Mouse (Mus musculus): ENCODE measurements at regions not wholly inside any gene's neighbourhood (a gene's known extent, or its start where the extent isn't known, plus 50 kb on each side); places are given as distances from the start of the nearest gene placed in this dataset.
A peak's percentile ranks its signal among the peaks of the same experiment; 100 is the strongest.

DNA sequence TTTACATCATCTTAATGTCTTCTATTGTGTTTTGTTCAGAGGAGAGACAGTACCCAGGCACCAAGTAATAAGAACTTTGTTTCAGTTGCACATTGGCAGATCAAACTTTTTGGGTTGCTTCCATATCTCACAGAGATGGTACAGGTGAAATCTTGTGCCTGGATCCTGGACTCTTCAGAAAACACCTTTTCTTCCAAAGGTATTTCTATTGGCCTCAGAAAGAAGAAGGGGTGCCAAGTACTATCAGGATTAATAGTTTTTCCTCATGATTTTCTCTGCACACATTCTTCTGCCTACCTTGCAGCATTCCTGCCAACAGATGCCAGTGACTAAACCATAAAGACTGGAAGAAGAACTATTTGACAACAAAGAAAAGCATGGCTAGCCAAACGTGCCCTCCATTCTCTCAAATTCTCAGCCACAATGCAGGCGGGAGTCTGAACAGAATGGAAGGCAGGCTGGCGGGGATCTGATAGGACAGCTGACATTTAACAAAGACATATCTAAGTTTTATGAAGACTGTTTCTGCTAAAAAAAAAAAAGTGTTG lies 137.6 kb upstream of the Avpr1a start:
- WGBS: 74% methylated on average over 3 of the region's 3 CpGs

DNA sequence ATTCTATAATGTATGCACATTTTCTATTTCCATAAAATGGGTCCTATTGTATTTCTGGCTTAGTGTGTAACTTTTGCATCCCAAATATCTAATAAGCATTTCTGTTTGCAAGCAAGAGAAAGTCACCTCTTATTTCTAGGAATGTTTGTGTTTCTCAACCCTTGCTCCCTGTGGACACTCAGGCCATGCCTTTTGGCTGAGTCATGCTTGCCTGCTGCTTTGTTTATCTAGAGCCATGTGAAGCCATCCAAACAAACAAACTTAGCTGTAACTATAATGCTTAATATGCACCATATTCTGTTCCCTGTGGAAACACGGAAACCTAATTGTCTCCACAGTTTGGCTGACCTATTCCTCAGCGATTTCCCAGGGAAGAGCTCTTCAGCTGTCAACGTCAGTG lies 139.6 kb upstream of the Avpr1a start:
- no peaks in the 10 kb centered on the region for H3K36me3 ChIP-seq (ENCODE audit: control insufficient read depth, insufficient read depth, low read length)
- H3K9ac ChIP-seq (ENCODE audit: low read depth, low read length): no peak overlapping the region
- H3K4me3 ChIP-seq: no peak overlapping the region
- no peak for TF ChIP-seq CTCF (IDR thresholded peaks at IDR 0.05)
- no peak for TF ChIP-seq POLR2A (IDR thresholded peaks at IDR 0.05; ENCODE audit: insufficient read depth, low read depth, low read length)
- TF ChIP-seq EP300 (IDR thresholded peaks at IDR 0.05; ENCODE audit: insufficient read depth, low read depth, low read length): no peak
- intact Hi-C loops (cut with DNase I): no loop called here
- H3K27ac ChIP-seq: no peak overlapping the region
- H3K4me1 ChIP-seq (ENCODE audit: control insufficient read depth, insufficient read depth, low read length): no peaks in the 10 kb centered on the region
- no peaks in the 10 kb centered on the region for H3K79me2 ChIP-seq (replicated peaks; ENCODE audit: control insufficient read depth, insufficient read depth, low read length)
- 72% methylated on average over 3 of the region's 3 CpGs for WGBS
- no peaks in the 10 kb centered on the region for H3K27me3 ChIP-seq (ENCODE audit: control insufficient read depth, insufficient read depth, low read length)
- DNase-seq: peak; percentile 39 to 46

More for the DNA sequence above, 137.6 kb upstream of the Avpr1a start:
- DNase-seq: no peak
- Histone ChIP-seq H3K4me1 (ENCODE audit: control insufficient read depth, insufficient read depth, low read length) (no peaks in the 10 kb centered on the region), H3K27me3 (ENCODE audit: control insufficient read depth, insufficient read depth, low read length) (no peaks in the 10 kb centered on the region), H3K27ac (no peak overlapping the region), H3K4me3 (no peak overlapping the region), H3K36me3 (ENCODE audit: control insufficient read depth, insufficient read depth, low read length) (no peaks in the 10 kb centered on the region), H3K9ac (ENCODE audit: low read depth, low read length) (no peak overlapping the region), H3K79me2 (replicated peaks; ENCODE audit: control insufficient read depth, insufficient read depth, low read length) (no peaks in the 10 kb centered on the region)
- no peak for TF ChIP-seq EP300 (IDR thresholded peaks at IDR 0.05; ENCODE audit: insufficient read depth, low read depth, low read length)
- no peak for TF ChIP-seq POLR2A (IDR thresholded peaks at IDR 0.05; ENCODE audit: insufficient read depth, low read depth, low read length)
- no peak for TF ChIP-seq CTCF (IDR thresholded peaks at IDR 0.05)
- intact Hi-C loops (cut with DNase I): no loop called here

DNA sequence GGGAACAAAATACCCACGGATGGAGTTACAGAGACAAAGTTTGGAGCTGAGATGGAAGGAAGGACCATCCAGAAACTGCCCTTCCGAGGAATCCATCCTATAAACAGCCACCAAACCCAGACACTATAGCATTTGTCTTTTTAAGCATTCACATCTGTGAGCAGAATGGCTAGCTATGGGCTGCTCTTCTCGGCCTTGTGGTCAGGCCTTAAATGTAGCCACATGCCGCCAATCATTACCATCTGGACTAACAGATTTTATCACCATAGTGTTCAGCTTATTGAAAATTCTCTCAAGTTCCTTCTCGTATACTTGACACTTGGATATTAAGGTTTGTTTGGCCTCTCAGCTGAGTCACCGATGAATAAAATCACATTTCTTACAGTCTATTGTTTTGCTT lies 146.0 kb upstream of the Avpr1a start:
- Histone ChIP-seq H3K9ac (ENCODE audit: low read depth, low read length) (no peak overlapping the region), H3K36me3 (ENCODE audit: control insufficient read depth, insufficient read depth, low read length) (no peaks in the 10 kb centered on the region), H3K27ac (no peak overlapping the region), H3K27me3 (ENCODE audit: control insufficient read depth, insufficient read depth, low read length) (no peaks in the 10 kb centered on the region), H3K4me3 (no peak overlapping the region), H3K79me2 (replicated peaks; ENCODE audit: control insufficient read depth, insufficient read depth, low read length) (no peaks in the 10 kb centered on the region), H3K4me1 (ENCODE audit: control insufficient read depth, insufficient read depth, low read length) (no peaks in the 10 kb centered on the region)
- WGBS: 82% methylated on average over 6 of the region's 6 CpGs
- TF ChIP-seq EP300 (IDR thresholded peaks at IDR 0.05; ENCODE audit: insufficient read depth, low read depth, low read length) (no peak), POLR2A (IDR thresholded peaks at IDR 0.05; ENCODE audit: insufficient read depth, low read depth, low read length) (no peak), CTCF (IDR thresholded peaks at IDR 0.05) (no peak)
- DNase-seq: no peak
- intact Hi-C loops (cut with DNase I): no loop called here

GRCm38 (mm10) chr10:122295921-122296425 lies 152.3 kb upstream of the Avpr1a start:
- TF ChIP-seq CTCF (IDR thresholded peaks at IDR 0.05) (no peak), POLR2A (IDR thresholded peaks at IDR 0.05; ENCODE audit: insufficient read depth, low read depth, low read length) (no peak), EP300 (IDR thresholded peaks at IDR 0.05; ENCODE audit: insufficient read depth, low read depth, low read length) (no peak)
- H3K27ac ChIP-seq: no peak overlapping the region
- intact Hi-C loops (cut with DNase I): no loop called here
- WGBS: 73% methylated on average over 5 of the region's 5 CpGs
- H3K27me3 ChIP-seq (ENCODE audit: control insufficient read depth, insufficient read depth, low read length): no peaks in the 10 kb centered on the region
- H3K79me2 ChIP-seq (replicated peaks; ENCODE audit: control insufficient read depth, insufficient read depth, low read length): no peaks in the 10 kb centered on the region
- no peaks in the 10 kb centered on the region for H3K36me3 ChIP-seq (ENCODE audit: control insufficient read depth, insufficient read depth, low read length)
- no peak overlapping the region for H3K4me3 ChIP-seq
- no peak for DNase-seq
- H3K9ac ChIP-seq (ENCODE audit: low read depth, low read length): no peak overlapping the region
- no peaks in the 10 kb centered on the region for H3K4me1 ChIP-seq (ENCODE audit: control insufficient read depth, insufficient read depth, low read length)

GRCm38 (mm10) chr10:122291611-122292010 lies 156.7 kb upstream of the Avpr1a start:
- TF ChIP-seq CTCF (IDR thresholded peaks at IDR 0.05): no peak
- no peak for TF ChIP-seq POLR2A (IDR thresholded peaks at IDR 0.05; ENCODE audit: insufficient read depth, low read depth, low read length)
- no peak for TF ChIP-seq EP300 (IDR thresholded peaks at IDR 0.05; ENCODE audit: insufficient read depth, low read depth, low read length)
- Histone ChIP-seq H3K27ac (no peak overlapping the region), H3K4me1 (ENCODE audit: control insufficient read depth, insufficient read depth, low read length) (no peaks in the 10 kb centered on the region), H3K9ac (ENCODE audit: low read depth, low read length) (no peak overlapping the region), H3K79me2 (replicated peaks; ENCODE audit: control insufficient read depth, insufficient read depth, low read length) (no peaks in the 10 kb centered on the region), H3K27me3 (ENCODE audit: control insufficient read depth, insufficient read depth, low read length) (no peaks in the 10 kb centered on the region), H3K4me3 (no peak overlapping the region), H3K36me3 (ENCODE audit: control insufficient read depth, insufficient read depth, low read length) (no peaks in the 10 kb centered on the region)
- 67% methylated on average over 2 of the region's 2 CpGs for WGBS
- intact Hi-C loops (cut with DNase I): no loop called here
- DNase-seq: no peak

GRCm38 (mm10) chr10:122291091-122291490 lies 157.2 kb upstream of the Avpr1a start:
- H3K9ac ChIP-seq (ENCODE audit: low read depth, low read length): no peak overlapping the region
- DNase-seq: peak in 1 of 2 experiments; percentile 36
- intact Hi-C loops (cut with DNase I): no loop called here
- WGBS: 58% methylated on average over 5 of the region's 5 CpGs
- no peaks in the 10 kb centered on the region for H3K36me3 ChIP-seq (ENCODE audit: control insufficient read depth, insufficient read depth, low read length)
- TF ChIP-seq CTCF (IDR thresholded peaks at IDR 0.05): no peak
- no peak for TF ChIP-seq POLR2A (IDR thresholded peaks at IDR 0.05; ENCODE audit: insufficient read depth, low read depth, low read length)
- TF ChIP-seq EP300 (IDR thresholded peaks at IDR 0.05; ENCODE audit: insufficient read depth, low read depth, low read length): no peak
- H3K4me3 ChIP-seq: no peak overlapping the region
- no peaks in the 10 kb centered on the region for H3K79me2 ChIP-seq (replicated peaks; ENCODE audit: control insufficient read depth, insufficient read depth, low read length)
- no peak overlapping the region for H3K27ac ChIP-seq
- H3K4me1 ChIP-seq (ENCODE audit: control insufficient read depth, insufficient read depth, low read length): no peaks in the 10 kb centered on the region
- H3K27me3 ChIP-seq (ENCODE audit: control insufficient read depth, insufficient read depth, low read length): no peaks in the 10 kb centered on the region

Data from heart, adult 2 months (tissue).